Mouse (Mus musculus): ENCODE measurements around the gene Trp53inp2.

- no peak for TF ChIP-seq TAL1 (IDR thresholded peaks at IDR 0.05; ENCODE audit: low read length)
- no peak for TF ChIP-seq GATA1 (IDR thresholded peaks at IDR 0.05; ENCODE audit: low read length)
Measured at GRCm38 (mm10) chr2:155436445-155436844, 55.6 kb downstream of the Trp53inp2 start.
